Mouse (Mus musculus): ENCODE measurements around the gene Arf4.
"Not testable (repeated sequence)": the region's sequence is repeated elsewhere in the genome, so short reads cannot be mapped to it uniquely, and the experiment has no call there.

Arf4 gene

DNA sequence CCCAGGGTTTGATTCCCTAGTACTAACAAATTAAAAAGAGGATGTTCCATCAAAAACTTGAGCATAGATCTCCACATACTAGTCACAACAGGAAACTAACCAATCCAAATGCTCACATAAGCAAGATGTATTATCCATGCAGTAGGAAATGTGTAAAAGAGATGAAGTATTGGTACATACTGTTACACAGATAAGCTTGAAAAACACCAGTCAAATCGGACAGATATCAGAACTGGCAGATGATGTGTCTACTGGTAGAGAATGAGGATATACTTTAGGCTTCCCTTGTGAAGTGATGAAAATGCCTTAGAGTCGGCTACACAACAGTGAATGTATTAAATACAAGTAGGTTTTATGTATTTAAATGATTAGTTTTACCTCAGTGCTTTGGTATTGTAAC lies 24.6 kb downstream of the Arf4 start:
- DNase-seq (ENCODE audit: low spot score in 2 of 2), result no peak

DNA sequence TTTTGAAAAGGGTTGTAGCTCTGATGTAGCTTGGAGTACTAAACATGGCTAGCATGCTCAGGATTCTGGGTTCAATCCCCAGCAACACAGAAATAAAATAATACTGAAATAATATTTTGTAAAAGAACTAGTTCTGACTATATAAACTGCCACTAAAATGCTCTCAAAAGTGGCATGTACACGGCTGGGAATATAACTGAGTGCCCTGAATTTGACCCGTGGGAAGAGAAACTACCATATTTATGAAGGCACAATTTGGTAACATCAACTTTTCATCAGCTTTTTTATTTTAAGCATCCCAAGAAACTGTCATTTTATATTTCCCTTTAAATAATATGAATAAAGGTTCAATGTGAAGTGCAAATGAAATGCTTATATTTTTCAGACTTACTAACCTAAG lies 26.0 kb downstream of the Arf4 start:
- no peak for DNase-seq (ENCODE audit: low spot score in 2 of 2)

- no peak for DNase-seq (ENCODE audit: low spot score in 2 of 2)
Observed at GRCm38 (mm10) chr14:26667991-26668370, 30.1 kb downstream of the Arf4 start.

DNA sequence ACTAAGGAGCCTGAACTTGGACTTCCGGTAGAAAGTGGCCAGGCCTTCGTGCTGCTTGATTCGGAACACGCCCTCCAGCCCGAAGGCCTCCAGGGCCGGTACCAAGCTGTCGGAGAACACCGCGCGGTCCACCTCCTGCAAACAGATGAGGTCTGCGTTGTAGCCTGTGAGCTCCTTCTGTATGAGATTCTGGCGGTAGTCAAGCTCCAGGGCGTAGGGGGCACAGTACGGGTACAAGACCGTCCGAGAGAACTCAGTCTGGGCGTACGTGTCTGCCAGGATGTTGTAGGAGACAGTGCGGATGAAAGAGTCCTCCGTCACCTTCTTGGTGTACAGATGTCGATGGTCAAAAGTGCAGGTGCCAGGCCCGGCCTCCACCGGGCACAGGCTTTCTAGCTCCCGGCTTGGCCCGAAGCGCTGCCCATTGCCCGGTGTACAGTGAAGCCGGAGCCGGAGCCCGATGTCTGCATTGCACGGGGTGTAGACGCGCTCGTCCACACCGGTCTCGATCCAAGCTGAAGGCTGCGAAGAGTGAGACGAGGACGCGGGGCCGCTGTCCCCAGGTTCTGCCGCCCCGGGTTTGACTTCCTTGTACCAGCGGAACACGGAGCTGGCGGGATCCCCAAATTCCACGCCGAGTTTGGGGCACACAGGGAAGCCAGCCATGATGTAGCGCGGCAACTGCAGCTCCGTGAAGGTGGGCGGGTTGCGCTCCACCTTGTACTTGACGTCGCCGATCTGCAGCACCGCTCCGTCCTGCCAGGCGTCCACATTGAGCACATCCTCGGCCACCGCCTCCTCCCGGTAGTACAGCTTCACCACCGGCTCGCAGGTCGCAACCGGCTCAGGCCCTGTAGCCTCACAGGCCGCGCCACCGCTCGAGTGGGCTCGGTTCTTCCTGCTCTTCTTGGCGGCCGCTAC lies 30.8 kb downstream of the Arf4 start:
- peak; percentile 23 to 33 for DNase-seq (ENCODE audit: low spot score in 2 of 2)

DNA sequence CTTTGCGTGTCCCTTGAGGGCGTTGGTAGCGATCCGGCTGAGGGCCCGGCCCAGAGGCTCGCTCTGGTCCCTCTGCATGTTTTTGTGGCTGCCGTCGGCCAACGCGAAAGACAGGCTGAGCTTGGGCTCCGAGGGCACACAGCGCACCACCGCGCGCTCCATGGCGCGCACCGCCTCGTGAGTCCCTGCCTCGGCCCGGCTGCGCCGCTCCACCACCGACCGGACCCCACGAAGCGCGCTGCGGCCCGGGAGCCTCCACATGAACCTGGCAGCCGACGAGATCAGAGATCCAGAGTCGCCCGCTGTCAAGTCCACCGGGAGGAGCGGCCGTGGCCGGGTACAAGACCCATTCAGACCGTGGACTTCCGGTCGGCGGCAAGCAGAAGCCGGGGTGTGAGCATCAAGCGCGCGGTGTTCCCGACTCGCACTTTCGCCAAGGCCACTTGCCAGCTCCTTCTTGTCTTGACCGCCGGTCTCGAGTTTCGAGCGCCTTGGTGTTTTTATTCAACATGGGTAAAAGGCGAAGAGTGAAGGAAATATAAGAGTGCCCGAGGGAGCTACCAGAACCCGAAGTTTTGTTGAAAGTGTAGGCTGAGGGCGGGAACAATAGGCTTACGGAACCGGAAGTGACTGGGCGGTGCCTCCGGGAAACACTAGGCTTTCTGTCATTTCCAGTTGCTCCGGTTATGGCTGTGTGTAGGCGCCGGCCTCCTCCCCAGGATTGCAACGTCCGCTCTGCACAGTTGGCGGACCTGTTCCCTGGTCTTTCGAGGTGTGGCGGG lies 31.6 kb downstream of the Arf4 start, which contains the start of gene Pde12:
Gene Pde12 (minus strand): TSS at position 592 of the 782 bp plus-strand sequence.
- DNase-seq (ENCODE audit: low spot score in 2 of 2), result peak; percentile 81 to 91

- DNase-seq (ENCODE audit: low spot score in 2 of 2), result no peak
Observed at GRCm38 (mm10) chr14:26670964-26671363, 33.1 kb downstream of the Arf4 start.

- DNase-seq (ENCODE audit: low spot score in 2 of 2), result not testable (repeated sequence)
Observed at GRCm38 (mm10) chr14:26671870-26672615, 34.2 kb downstream of the Arf4 start.

DNA sequence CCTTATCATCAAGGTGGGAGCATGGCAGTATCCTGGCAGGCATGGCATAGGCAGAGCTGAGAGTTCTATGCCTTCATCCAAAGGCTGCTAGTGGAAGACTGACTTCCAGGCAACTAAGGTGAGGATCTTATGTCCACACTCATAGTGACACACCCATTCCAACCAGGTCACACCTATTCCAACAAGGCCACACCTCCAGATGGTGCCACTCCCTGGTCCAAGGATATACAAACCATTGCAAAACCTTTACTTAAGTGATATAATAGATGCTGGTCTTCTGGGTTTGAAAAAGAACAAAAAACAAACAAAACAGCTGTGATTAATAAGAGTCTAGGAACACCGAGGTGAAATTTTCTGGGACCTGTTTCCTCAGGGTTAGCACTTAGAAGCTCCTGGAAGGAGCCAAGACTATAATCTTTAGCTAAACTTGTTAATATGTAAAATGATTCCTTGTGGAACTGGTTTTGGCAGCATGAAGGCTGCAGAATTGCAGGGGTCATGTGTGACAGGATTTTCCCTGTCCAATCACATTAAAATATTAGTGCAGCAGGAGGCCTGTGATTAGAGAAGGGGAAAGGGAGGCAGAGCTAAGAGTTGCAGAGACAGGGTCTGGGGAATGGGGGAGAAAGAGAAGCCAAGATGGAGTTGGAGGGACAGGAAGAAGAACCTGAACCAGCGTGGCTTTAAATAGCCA lies 36.7 kb downstream of the Arf4 start:
- DNase-seq (ENCODE audit: low spot score in 2 of 2), result not testable (repeated sequence)

- no peak for DNase-seq (ENCODE audit: low spot score in 2 of 2)
Observed at GRCm38 (mm10) chr14:26675371-26675770, 37.5 kb downstream of the Arf4 start.

DNA sequence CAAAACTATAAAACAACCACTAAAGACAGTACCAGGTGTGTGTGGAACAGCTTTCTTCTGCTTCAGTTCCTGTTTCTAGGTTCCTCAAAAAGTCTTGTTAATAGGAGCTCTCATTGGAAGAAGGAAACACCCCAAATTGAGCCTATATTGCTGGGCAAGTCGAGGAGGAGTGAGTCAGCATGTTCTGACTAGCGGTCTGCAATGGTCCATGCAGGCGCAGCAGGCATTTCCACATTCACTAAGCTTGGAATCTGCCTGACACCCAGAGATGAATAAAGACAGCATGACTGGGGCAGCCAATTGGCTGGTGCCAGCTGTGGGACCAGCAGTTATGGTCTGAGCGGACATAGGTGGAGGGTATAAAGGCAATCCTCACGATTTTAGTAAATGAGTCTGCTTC lies 37.9 kb downstream of the Arf4 start:
- DNase-seq (ENCODE audit: low spot score in 2 of 2), result no peak

- no peak for DNase-seq (ENCODE audit: low spot score in 2 of 2)
Observed at GRCm38 (mm10) chr14:26690727-26691126, 52.9 kb downstream of the Arf4 start.

- DNase-seq (ENCODE audit: low spot score in 2 of 2), result no peak
Observed at GRCm38 (mm10) chr14:26691363-26691762, 53.5 kb downstream of the Arf4 start.

- no peak for DNase-seq (ENCODE audit: low spot score in 2 of 2)
Observed at GRCm38 (mm10) chr14:26692974-26693373, 55.1 kb downstream of the Arf4 start, which contains the start of gene Dnah12. TSS of gene Dnah12 (plus strand) at chr14:26693274.

DNA sequence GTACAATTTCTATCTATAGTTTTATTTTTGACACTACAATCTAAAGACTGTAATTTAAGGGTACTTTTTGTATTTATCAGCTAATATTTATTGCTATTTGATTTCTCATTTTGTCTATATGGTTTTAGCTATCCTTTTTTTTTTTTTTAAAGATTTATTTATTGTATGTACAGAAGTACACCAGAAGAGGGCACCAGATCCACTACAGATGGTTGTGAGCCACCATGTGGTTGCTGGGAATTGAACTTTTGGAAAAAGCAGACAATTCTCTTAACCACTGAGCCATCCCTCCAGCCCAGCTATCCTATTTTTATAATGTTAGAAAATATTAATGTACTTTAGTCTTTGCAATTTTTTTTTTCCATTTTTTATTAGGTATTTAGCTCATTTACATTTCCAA lies 60.0 kb downstream of the Arf4 start:
- no peak for DNase-seq (ENCODE audit: low spot score in 2 of 2)

DNA sequence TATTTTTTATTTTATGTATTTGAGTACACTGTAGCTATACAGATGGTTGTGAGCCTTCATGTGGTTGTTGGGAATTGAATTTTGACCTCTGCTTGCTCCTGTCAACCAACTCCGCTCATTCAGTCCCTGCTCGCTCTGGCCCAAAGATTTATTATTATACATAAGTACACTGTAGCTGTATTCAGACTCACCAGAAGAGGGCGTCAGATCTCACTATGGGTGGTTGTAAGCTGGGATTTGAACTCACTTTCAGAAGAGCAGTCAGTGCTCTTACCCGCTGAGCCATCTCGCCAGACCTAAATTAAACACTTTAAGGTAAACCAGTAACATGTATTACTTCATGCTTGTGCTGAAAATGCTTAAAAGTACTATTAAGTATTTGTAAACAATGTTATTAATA lies 67.4 kb downstream of the Arf4 start:
- not testable (repeated sequence) for DNase-seq (ENCODE audit: low spot score in 2 of 2)
